Mouse (Mus musculus) CH12.LX (cell line): ENCODE measurements around the gene Clasp2. TPM values are rescaled to one million over a fixed set of nuclear protein-coding genes. Genes with fewer than 3 reads are reported as not detected.

ENCODE experiments used
- DNase-seq: peaks from one replicate; pipeline ENCODE4 v3.0.0-alpha.2; 2013; ENCODE audit errors: extremely low read depth
- H3K27ac ChIP-seq: 2 replicates; pipeline ENCODE4 v1.5.1; 2012; ENCODE audit warnings: low read depth, mild to moderate bottlenecking, control low read depth, moderate library complexity; ENCODE audit not compliant: insufficient read depth
- H3K27me3 ChIP-seq: replicated peaks from 2 replicates; pipeline ENCODE3; 2012; ENCODE audit warnings: inconsistent platforms
- H3K36me3 ChIP-seq, 2 experiments: replicated peaks in 1 of 2; 2 replicates each; pipeline versions ENCODE3 to v1.6.1; 2012; ENCODE audit warnings: inconsistent platforms in 1 of 2, low read length in 1 of 2, mild to moderate bottlenecking in 1 of 2, mixed read lengths in 1 of 2, moderate library complexity in 1 of 2; ENCODE audit not compliant: control insufficient read depth in 1 of 2, insufficient read depth in 1 of 2
- H3K4me1 ChIP-seq, 2 experiments: 2 replicates each; pipeline ENCODE4 v1.6.1; 2012; ENCODE audit warnings: inconsistent platforms in 1 of 2, moderate library complexity in 1 of 2; ENCODE audit not compliant: insufficient read depth in 2 of 2, control insufficient read depth in 1 of 2
- H3K4me2 ChIP-seq: 2 replicates; pipeline ENCODE4 v1.6.1; 2012; ENCODE audit warnings: low read depth, mild to moderate bottlenecking, control low read depth; ENCODE audit not compliant: poor library complexity, insufficient read depth, severe bottlenecking
- H3K4me3 ChIP-seq, 3 experiments: fragments of 150-350 bp in 1 of 3; sonication (generic) in 1 of 3; replicated peaks in 1 of 3; 2 replicates each; pipeline versions ENCODE3 to v1.5.1; 2011 to 2012; ENCODE audit warnings: low read depth in 2 of 3, low read length in 2 of 3, mild to moderate bottlenecking in 2 of 3, moderate library complexity in 2 of 3, control low read depth in 1 of 3, improper control_type of control experiment in 1 of 3, inconsistent platforms in 1 of 3, mixed read lengths in 1 of 3; ENCODE audit not compliant: poor library complexity in 1 of 3
- H3K79me2 ChIP-seq: replicated peaks from 2 replicates; pipeline ENCODE4 v1.6.1; 2012; ENCODE audit warnings: mild to moderate bottlenecking, moderate library complexity; ENCODE audit not compliant: control insufficient read depth, poor library complexity, insufficient read depth, severe bottlenecking; ENCODE audit errors: extremely low read depth
- H3K9ac ChIP-seq: 2 replicates; pipeline ENCODE4 v1.6.1; 2012; ENCODE audit warnings: low read depth, mild to moderate bottlenecking, control low read depth, moderate library complexity; ENCODE audit not compliant: insufficient read depth
- H3K9me3 ChIP-seq: replicated peaks from 2 replicates; pipeline ENCODE3; 2012; ENCODE audit warnings: low read length, inconsistent platforms, mixed read lengths
- BHLHE40 ChIP-seq: IDR thresholded peaks from 2 replicates; pipeline ENCODE4 v1.6.1; 2011; ENCODE audit warnings: mild to moderate bottlenecking, low read depth, low read length, improper control_type of control experiment
- CHD1 ChIP-seq: IDR thresholded peaks from 2 replicates; pipeline ENCODE4 v1.6.1; 2012; ENCODE audit warnings: low read depth, low read length, improper control_type of control experiment, inconsistent platforms
- CHD2 ChIP-seq: IDR thresholded peaks from 2 replicates; pipeline ENCODE4 v1.6.1; 2011; ENCODE audit warnings: low read length, improper control_type of control experiment
- CTCF ChIP-seq, 2 experiments: IDR thresholded peaks in 1 of 2; conservative IDR thresholded peaks in 1 of 2; 2 replicates each; pipeline ENCODE4 v1.5.1; 2011 to 2012; ENCODE audit warnings: low read depth in 2 of 2, low read length in 2 of 2, improper control_type of control experiment in 1 of 2, inconsistent platforms in 1 of 2, mild to moderate bottlenecking in 1 of 2, moderate library complexity in 1 of 2
- E2F4 ChIP-seq: IDR thresholded peaks from 2 replicates; pipeline ENCODE4 v1.6.1; 2011; ENCODE audit warnings: low read depth, low read length, improper control_type of control experiment; ENCODE audit not compliant: insufficient replicate concordance
- ELF1 ChIP-seq: IDR thresholded peaks from 2 replicates; pipeline ENCODE4 v1.6.1; 2014; ENCODE audit warnings: low read depth, mild to moderate bottlenecking, inconsistent platforms, low read length, improper control_type of control experiment
- ETS1 ChIP-seq: conservative IDR thresholded peaks from 2 replicates; pipeline ENCODE4 v1.6.1; 2012; ENCODE audit warnings: low read depth, mild to moderate bottlenecking, inconsistent platforms, low read length, improper control_type of control experiment, moderate library complexity
- JUND ChIP-seq: conservative IDR thresholded peaks from 2 replicates; pipeline ENCODE4 v1.6.1; 2011; ENCODE audit warnings: low read depth, low read length, improper control_type of control experiment
- KAT2A ChIP-seq: IDR thresholded peaks from 2 replicates; pipeline ENCODE4 v1.6.1; 2012; ENCODE audit warnings: low read length, improper control_type of control experiment, inconsistent platforms; ENCODE audit not compliant: insufficient replicate concordance
- MAX ChIP-seq: IDR thresholded peaks from 2 replicates; pipeline ENCODE4 v1.6.1; 2011; ENCODE audit warnings: low read length, improper control_type of control experiment
- MEF2A ChIP-seq: IDR thresholded peaks from 2 replicates; pipeline ENCODE4 v1.6.1; 2014; ENCODE audit warnings: low read depth, mild to moderate bottlenecking, inconsistent platforms, low read length, improper control_type of control experiment, borderline replicate concordance
- MXI1 ChIP-seq: IDR thresholded peaks from 2 replicates; pipeline ENCODE4 v1.6.1; 2011; ENCODE audit warnings: mild to moderate bottlenecking, low read depth, low read length, improper control_type of control experiment
- MYC ChIP-seq: IDR thresholded peaks from 2 replicates; pipeline ENCODE4 v1.6.1; 2011; ENCODE audit warnings: low read depth, mild to moderate bottlenecking, improper control_type of control experiment, low read length
- NRF1 ChIP-seq: IDR thresholded peaks from 2 replicates; pipeline ENCODE4 v1.6.1; 2014; ENCODE audit warnings: low read depth, mild to moderate bottlenecking, inconsistent platforms, low read length, improper control_type of control experiment, moderate library complexity
- POLR2A ChIP-seq: IDR thresholded peaks from 2 replicates; pipeline ENCODE4 v1.6.1; 2011; ENCODE audit warnings: low read depth, mild to moderate bottlenecking, improper control_type of control experiment, low read length
- RAD21 ChIP-seq: IDR thresholded peaks from 2 replicates; pipeline ENCODE4 v1.6.1; 2011; ENCODE audit warnings: low read depth, mild to moderate bottlenecking, low read length, improper control_type of control experiment, moderate library complexity
- SMC3 ChIP-seq: IDR thresholded peaks from 2 replicates; pipeline ENCODE4 v1.6.1; 2011; ENCODE audit warnings: low read depth, low read length, improper control_type of control experiment
- TCF12 ChIP-seq: IDR thresholded peaks from 2 replicates; pipeline ENCODE4 v1.6.1; 2014; ENCODE audit warnings: low read depth, mild to moderate bottlenecking, inconsistent platforms, low read length, improper control_type of control experiment
- ZKSCAN1 ChIP-seq: IDR thresholded peaks from 2 replicates; pipeline ENCODE4 v1.6.1; 2012; ENCODE audit warnings: low read depth, inconsistent platforms, low read length, improper control_type of control experiment, borderline replicate concordance
- ZMIZ1 ChIP-seq: IDR thresholded peaks from 2 replicates; pipeline ENCODE4 v1.6.1; 2012; ENCODE audit warnings: low read depth, mild to moderate bottlenecking, inconsistent platforms, low read length, improper control_type of control experiment
- dilution Hi-C: fragments of 300-500 bp; cut with MboI; formaldehyde crosslinking; loops from 2 replicates; pipeline ENCODE4 v1.14.3; 2020; ENCODE audit warnings: low sequenced_read_pairs; ENCODE audit not compliant: extremely low pct_unique_long_range_greater_than_20kb, extremely low pct_ligation_motif_present
- in situ Hi-C: fragments of 300-500 bp; cut with MboI; formaldehyde crosslinking; loops from 3 replicates; pipeline ENCODE4 v1.14.3; 2019; ENCODE audit warnings: low sequenced_read_pairs, low pct_ligation_motif_present, low pct_unique_long_range_greater_than_20kb, mixed read lengths
- polyA plus RNA-seq: library from polyadenylated mRNA; unstranded; fragments of >175 nt; gene quantifications from 2 replicates; pipeline ENCODE4 v1.2.1, GENCODE M21; 2012; ENCODE audit warnings: low read depth; ENCODE audit not compliant: insufficient read length
- total RNA-seq, 2 experiments: library from RNA; depleted of rRNA; stranded (reverse); fragments of 300-350 nt in 1 of 2; fragments of >200 nt in 1 of 2; gene quantifications; 2 replicates each; pipeline ENCODE4 v1.2.3; 2012 to 2014

Clasp2 gene
- total and polyA plus RNA-seq, 3 experiments = 23.9 to 32.4 (median 27.0) TPM

- H3K79me2 ChIP-seq = 0 out of 2 replicates have a peak, but pooled peaks cover 3% of the 10 kb centered on the region
- in situ Hi-C loops (no loop called here), dilution Hi-C loops (no loop called here)
- H3K27ac ChIP-seq = no peak overlapping the region
- no peaks in the 10 kb centered on the region for H3K27me3 ChIP-seq
- no peak overlapping the region for H3K4me3 ChIP-seq
- DNase-seq = no peak
- H3K9me3 ChIP-seq = no peaks in the 10 kb centered on the region
- no peak overlapping the region for H3K9ac ChIP-seq
- no peak overlapping the region for H3K4me2 ChIP-seq
- H3K36me3 ChIP-seq = peaks cover 63 to 98% of the 10 kb centered on the region in 2 experiments
- no peaks in the 10 kb centered on the region for H3K4me1 ChIP-seq
- no peak for TF ChIP-seq ETS1
- TF ChIP-seq MYC = no peak
- no peak for TF ChIP-seq ELF1
- no peak for TF ChIP-seq KAT2A
- TF ChIP-seq ZKSCAN1 = no peak
- TF ChIP-seq TCF12 = no peak
- TF ChIP-seq MXI1 = no peak
- no peak for TF ChIP-seq MAX
- TF ChIP-seq NRF1 = no peak
- no peak for TF ChIP-seq CHD2
- no peak for TF ChIP-seq BHLHE40
- no peak for TF ChIP-seq CTCF (conservative IDR thresholded peaks at IDR 0.05 in 1 of 2, IDR thresholded peaks at IDR 0.05 in 1 of 2; ENCODE audit: low read depth in 2 of 2, low read length in 2 of 2)
- no peak for TF ChIP-seq E2F4
- no peak for TF ChIP-seq ZMIZ1
- no peak for TF ChIP-seq CHD1
These were observed 223.1 kb downstream of the Clasp2 start for GRCm38 (mm10) chr9:113964415-113964814.

DNA sequence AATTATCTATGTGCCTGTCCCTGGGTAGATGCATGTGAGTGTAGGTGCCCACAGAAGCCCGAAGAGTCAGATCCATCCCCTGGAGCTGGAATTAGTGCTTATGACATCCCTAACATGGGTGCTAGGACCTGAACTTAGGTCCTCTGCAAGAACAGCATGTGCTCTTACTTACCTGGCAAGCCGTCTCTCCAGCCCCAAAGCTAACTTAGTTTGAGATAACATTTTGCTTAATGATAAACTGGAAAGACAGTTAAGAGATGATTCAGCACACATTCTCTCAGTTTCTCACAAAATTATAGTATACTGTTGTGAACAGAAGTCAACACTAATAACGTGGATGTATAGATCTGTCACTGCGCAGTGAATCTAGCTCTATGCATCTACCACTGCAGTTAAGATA is 225.6 kb downstream of the Clasp2 start:
- Histone ChIP-seq H3K9ac (no peak overlapping the region), H3K4me1 (peaks cover 2 to 6% of the 10 kb centered on the region in 2 experiments; a peak in 2 of 4 replicates), H3K27me3 (no peaks in the 10 kb centered on the region), H3K9me3 (no peaks in the 10 kb centered on the region), H3K36me3 (peaks cover 74 to 98% of the 10 kb centered on the region in 2 experiments), H3K4me3 (no peak overlapping the region), H3K27ac (no peak overlapping the region), H3K4me2 (no peak overlapping the region), H3K79me2 (0 out of 2 replicates have a peak, but pooled peaks cover 3% of the 10 kb centered on the region)
- dilution Hi-C loops = no loop called here
- in situ Hi-C loops = no loop called here
- TF ChIP-seq MEF2A (no peak), RAD21 (no peak), JUND (no peak), POLR2A (no peak), SMC3 (no peak)
- DNase-seq = no peak
